Mouse (Mus musculus) cortical plate, adult 2 months (tissue): ENCODE data around the gene Cchcr1. TPM values are rescaled to one million over a fixed set of nuclear protein-coding genes. Genes with fewer than 3 reads are reported as not detected.

Experiments
- H3K27ac ChIP-seq: fragments of 200-500 bp; 2 replicates; pipeline ENCODE4 v1.5.1; 2012; ENCODE audit warnings: low read length, control low read depth, inconsistent platforms; ENCODE audit not compliant: insufficient read depth
- H3K4me1 ChIP-seq: fragments of 200-500 bp; 2 replicates; pipeline ENCODE4 v1.6.1; 2011; ENCODE audit warnings: low read length; ENCODE audit not compliant: control insufficient read depth, insufficient read depth
- H3K4me3 ChIP-seq: fragments of 200-500 bp; 2 replicates; pipeline ENCODE4 v1.5.1; 2011; ENCODE audit warnings: mild to moderate bottlenecking, low read length, control low read depth; ENCODE audit not compliant: insufficient read depth
- CTCF ChIP-seq: fragments of 200-500 bp; IDR thresholded peaks from 2 replicates; pipeline ENCODE4 v1.5.1; 2011; ENCODE audit warnings: mild to moderate bottlenecking, control low read depth, low read length; ENCODE audit not compliant: insufficient read depth; ENCODE audit errors: extremely low read depth
- POLR2A ChIP-seq: fragments of 200-500 bp; IDR thresholded peaks from 2 replicates; pipeline ENCODE4 v1.6.1; 2011; ENCODE audit warnings: mild to moderate bottlenecking, low read length, control low read depth; ENCODE audit not compliant: insufficient read depth; ENCODE audit errors: extremely low read depth
- polyA plus RNA-seq: library from polyadenylated mRNA; depleted of rRNA; stranded (reverse); fragments of >200 nt; gene quantifications from 2 replicates; pipeline ENCODE4 v1.2.3, GENCODE M21; 2012

The Cchcr1 gene
- polyA plus RNA-seq, 1 experiment = 14.2 TPM

- no peak for TF ChIP-seq POLR2A
- no peak for TF ChIP-seq CTCF
- H3K4me1 ChIP-seq = 0 out of 2 replicates have a peak, but pooled peaks cover 1% of the 10 kb centered on the region
- no peak overlapping the region for H3K4me3 ChIP-seq
- H3K27ac ChIP-seq = no peak overlapping the region
These were observed 20.5 kb downstream of the Cchcr1 start for GRCm38 (mm10) chr17:35537421-35537820.

DNA sequence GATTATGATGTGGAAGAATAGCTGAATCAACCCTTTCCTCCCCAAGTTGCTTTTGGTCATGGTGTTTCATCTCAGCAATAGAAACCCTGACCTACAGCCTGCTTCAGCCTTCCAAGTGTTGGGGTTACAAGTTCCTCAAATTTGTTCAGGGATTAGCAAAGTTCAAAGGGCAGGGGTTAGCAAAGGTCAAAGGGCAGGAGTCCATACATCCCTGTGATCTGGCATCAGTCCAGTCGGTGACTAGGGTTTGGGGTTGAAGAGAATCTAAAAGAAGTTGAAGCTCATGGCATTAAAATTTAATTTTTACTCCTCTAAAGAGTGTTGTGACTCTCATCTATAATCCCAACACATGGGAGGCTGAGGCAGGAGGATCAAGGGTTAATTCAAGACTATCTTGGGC lies 21.6 kb downstream of the Cchcr1 start:
- no peak overlapping the region for H3K27ac ChIP-seq
- TF ChIP-seq POLR2A = no peak
- no peak overlapping the region for H3K4me3 ChIP-seq
- H3K4me1 ChIP-seq = 0 out of 2 replicates have a peak, but pooled peaks cover 1% of the 10 kb centered on the region

DNA sequence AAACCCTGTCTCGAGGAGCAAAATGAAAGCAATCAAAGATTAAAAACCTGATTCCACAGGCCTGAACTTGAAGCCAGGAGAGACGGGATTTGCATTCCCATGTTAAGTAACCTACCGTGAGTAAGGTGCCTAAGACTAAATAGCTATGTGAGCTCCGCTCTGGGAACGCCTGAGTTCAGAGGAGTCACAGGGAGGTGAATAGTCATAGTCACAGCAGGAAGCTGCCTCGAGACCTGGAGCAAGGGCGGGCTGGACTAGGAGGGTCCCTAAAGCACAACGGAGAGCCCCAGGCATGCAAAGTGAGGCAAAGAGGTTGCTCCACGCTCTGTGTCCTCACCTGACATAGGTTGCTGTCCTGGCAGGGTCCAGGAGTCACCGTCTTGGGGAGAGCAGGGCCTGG lies 22.6 kb downstream of the Cchcr1 start:
- TF ChIP-seq POLR2A = no peak
- no peak for TF ChIP-seq CTCF
- H3K27ac ChIP-seq = no peak overlapping the region
- 0 out of 2 replicates have a peak, but pooled peaks cover 3% of the 10 kb centered on the region for H3K4me1 ChIP-seq
- H3K4me3 ChIP-seq = no peak overlapping the region

DNA sequence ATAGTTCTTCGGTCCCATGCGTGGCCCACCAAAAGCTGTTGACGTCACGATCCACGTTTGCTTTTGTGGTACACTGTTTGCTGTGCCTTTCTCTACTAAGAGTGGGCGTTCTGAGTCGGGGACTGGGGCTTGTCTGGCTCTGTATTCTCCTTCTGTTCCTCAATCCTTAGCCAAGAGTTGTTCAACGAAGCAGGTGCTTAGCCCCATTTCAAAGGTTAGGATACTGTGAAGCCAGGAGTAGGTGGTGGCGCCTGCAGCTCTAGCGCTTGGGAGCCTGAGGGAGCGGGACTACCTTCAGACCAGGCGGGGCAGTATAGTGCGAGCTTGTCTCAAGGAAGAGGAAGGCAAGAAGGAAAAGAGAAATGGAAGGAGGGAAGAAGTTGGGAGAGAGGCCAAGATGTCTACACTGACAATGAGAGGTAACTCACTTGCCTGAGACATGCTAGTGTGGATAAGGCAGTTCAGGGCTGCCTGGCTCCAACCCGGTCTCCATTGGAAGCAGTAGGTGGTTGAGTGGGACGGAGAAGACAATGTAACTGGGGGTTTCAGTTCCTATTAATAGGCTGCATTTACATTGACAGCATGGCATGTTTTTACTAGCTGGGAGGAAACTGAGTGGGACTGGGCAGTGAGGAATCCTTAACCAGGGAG lies 26.0 kb downstream of the Cchcr1 start:
- TF ChIP-seq CTCF (no peak), POLR2A (no peak)

GRCm38 (mm10) chr17:35543412-35543861 lies 26.5 kb downstream of the Cchcr1 start:
- peak overlapping the region; percentile 1; the same call in 1 of the 2 replicates for H3K27ac ChIP-seq
- 0 out of 2 replicates have a peak, but pooled peaks cover 2% of the 10 kb centered on the region for H3K4me1 ChIP-seq
- H3K4me3 ChIP-seq = no peak overlapping the region; the same call in 1 of the 2 replicates
- no peak for TF ChIP-seq POLR2A
- no peak for TF ChIP-seq CTCF

More for the DNA sequence above, 26.0 kb downstream of the Cchcr1 start:
- H3K27ac ChIP-seq = peak overlapping the region; percentile 1; the same call in 1 of the 2 replicates
- H3K4me1 ChIP-seq = 0 out of 2 replicates have a peak, but pooled peaks cover 2% of the 10 kb centered on the region
- no peak overlapping the region; the same call in 1 of the 2 replicates for H3K4me3 ChIP-seq

- Histone ChIP-seq H3K4me3 (no peak overlapping the region), H3K27ac (no peak overlapping the region), H3K4me1 (0 out of 2 replicates have a peak, but pooled peaks cover 2% of the 10 kb centered on the region)
- TF ChIP-seq POLR2A (no peak), CTCF (no peak)
These were observed 27.1 kb downstream of the Cchcr1 start for GRCm38 (mm10) chr17:35544001-35544400.

- Histone ChIP-seq H3K27ac (no peak overlapping the region), H3K4me1 (peaks cover 2% of the 10 kb centered on the region; the same call in 1 of the 2 replicates), H3K4me3 (no peak overlapping the region)
- TF ChIP-seq CTCF = peak; percentile 60
- no peak for TF ChIP-seq POLR2A
These were observed 27.8 kb downstream of the Cchcr1 start for GRCm38 (mm10) chr17:35544680-35545079.

DNA sequence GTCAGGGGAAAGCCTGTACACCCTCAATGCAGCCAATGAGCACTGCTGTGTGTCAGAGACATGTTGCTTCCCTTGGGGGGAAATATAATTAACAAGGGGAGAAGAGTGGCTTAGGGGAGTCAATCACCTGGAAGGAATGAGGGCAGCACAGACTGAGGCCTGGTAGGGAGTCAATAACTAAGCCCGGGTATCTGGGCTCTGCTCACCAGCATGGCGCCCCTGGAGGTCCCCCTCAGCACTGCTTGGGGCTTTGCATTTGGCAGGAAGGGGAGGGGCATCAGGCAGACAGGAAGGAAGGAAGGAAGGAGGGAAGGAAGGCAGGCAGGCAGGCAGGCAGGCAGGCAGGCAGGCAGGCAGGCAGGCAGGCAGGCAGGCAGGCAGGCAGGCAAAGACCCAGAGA lies 30.6 kb downstream of the Cchcr1 start:
- Histone ChIP-seq H3K4me3 (no peak overlapping the region), H3K27ac (no peak overlapping the region), H3K4me1 (peaks cover 4% of the 10 kb centered on the region; the same call in 1 of the 2 replicates)
- TF ChIP-seq POLR2A (no peak), CTCF (no peak)

- Histone ChIP-seq H3K27ac (no peak overlapping the region), H3K4me1 (peaks cover 4% of the 10 kb centered on the region; the same call in 1 of the 2 replicates), H3K4me3 (no peak overlapping the region)
- TF ChIP-seq CTCF (no peak), POLR2A (no peak)
These were observed 31.7 kb downstream of the Cchcr1 start for GRCm38 (mm10) chr17:35548636-35549035.
